Mouse (Mus musculus) hindbrain, postnatal 0 days (tissue): ENCODE measurements around the gene Fam107b. TPM values are rescaled to one million over a fixed set of nuclear protein-coding genes. Genes with fewer than 3 reads are reported as not detected.

Source experiments
- ATAC-seq: fragments of 200-750 bp; cut with Nextera tagmentation; 2 replicates; pipeline ENCODE4 v1.8.0; 2017; ENCODE audit warnings: mild to moderate bottlenecking, moderate TSS enrichment, moderate library complexity
- DNase-seq: peaks from one replicate; pipeline ENCODE4 v3.0.0-alpha.2; 2015; ENCODE audit warnings: low spot score
- H3K27ac ChIP-seq: fragments of 300-500 bp; sonication (generic); 2 replicates; pipeline ENCODE4 v1.5.1; 2014; ENCODE audit warnings: mild to moderate bottlenecking
- H3K27me3 ChIP-seq: fragments of 300-500 bp; sonication (generic); 2 replicates; pipeline ENCODE4 v1.6.1; 2014; ENCODE audit warnings: low read length, mixed read lengths; ENCODE audit not compliant: insufficient read depth
- H3K36me3 ChIP-seq: fragments of 300-500 bp; sonication (generic); 2 replicates; pipeline ENCODE4 v1.6.1; 2014; ENCODE audit warnings: low read length, mixed read lengths; ENCODE audit not compliant: insufficient read depth
- H3K4me1 ChIP-seq: fragments of 300-500 bp; sonication (generic); 2 replicates; pipeline ENCODE4 v1.6.1; 2014; ENCODE audit warnings: antibody characterized with exemption, low read length, mixed read lengths; ENCODE audit not compliant: insufficient read depth
- H3K4me2 ChIP-seq: fragments of 300-500 bp; sonication (generic); 2 replicates; pipeline ENCODE4 v1.6.1; 2014; ENCODE audit warnings: low read depth, mild to moderate bottlenecking, low read length, moderate library complexity, mixed read lengths
- H3K4me3 ChIP-seq: fragments of 300-500 bp; sonication (generic); 2 replicates; pipeline ENCODE4 v1.5.1; 2014; ENCODE audit warnings: low read length
- H3K9ac ChIP-seq: fragments of 300-500 bp; sonication (generic); replicated peaks from 2 replicates; pipeline ENCODE4 v1.6.1; 2014; ENCODE audit warnings: mild to moderate bottlenecking, low read length, moderate library complexity, mixed read lengths
- H3K9me3 ChIP-seq: fragments of 300-500 bp; sonication (generic); 2 replicates; pipeline ENCODE4 v1.6.1; 2016; ENCODE audit warnings: low read length, mixed read lengths
- CTCF ChIP-seq: IDR thresholded peaks from 2 replicates; pipeline ENCODE4 v1.5.1; 2016; ENCODE audit warnings: antibody characterized with exemption, control low read depth, low read depth
- WGBS: fragments of 180-500 bp; shearing (Covaris S2); extraction: QIAGEN DNeasy Blood & Tissue Kit; methylation state at CpG from one replicate; pipeline ENCODE4 v1.1.7; 2014; 5-methylcytosine and 5-hydroxymethylcytosine counted together
- polyA plus RNA-seq: library from polyadenylated mRNA; unstranded; fragments of >200 nt; fragmentation: Nextera tagmentation; extraction: Ambion mirVana; gene quantifications from 2 replicates; pipeline ENCODE4 v1.2.1, GENCODE M21; 2015
- total RNA-seq: library from RNA; depleted of rRNA; stranded (reverse); fragments of >200 nt; gene quantifications from 2 replicates; pipeline ENCODE4 v1.2.3, GENCODE M21; 2014

Gene Fam107b
- total and polyA plus RNA-seq, 2 experiments from 2014 or later = 23.6 to 41.3 TPM

DNA sequence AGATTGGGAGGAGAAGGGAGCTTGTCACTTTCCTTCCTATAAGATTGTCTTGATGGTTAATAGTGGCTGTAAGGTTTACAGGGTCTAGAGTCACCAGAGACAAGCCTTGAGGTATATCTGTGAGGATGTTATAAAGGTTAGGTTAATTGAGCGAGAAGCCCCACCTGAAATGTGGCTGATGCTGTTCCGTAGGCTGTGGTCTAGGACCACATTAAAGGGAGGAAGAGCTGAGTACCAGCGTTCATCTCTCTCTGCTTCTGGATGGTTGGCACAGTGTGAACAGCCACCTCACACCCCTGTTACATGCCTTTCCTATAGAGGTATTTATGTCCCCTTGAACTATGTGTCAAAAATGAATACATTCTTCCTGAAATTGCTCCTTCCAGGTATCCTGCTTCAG, 140.2 kb downstream of the Fam107b start:
- Histone ChIP-seq H3K36me3 (no peaks in the 10 kb centered on the region), H3K4me1 (peaks cover 10% of the 10 kb centered on the region; the same call in 1 of the 2 replicates), H3K9me3 (no peaks in the 10 kb centered on the region), H3K27me3 (no peaks in the 10 kb centered on the region), H3K4me3 (no peak overlapping the region), H3K9ac (no peak overlapping the region), H3K4me2 (no peak overlapping the region), H3K27ac (no peak overlapping the region)
- no peak for TF ChIP-seq CTCF
- DNase-seq (no peak), ATAC-seq (no peak)
- WGBS = 97% methylated on average over 3 of the region's 3 CpGs

DNA sequence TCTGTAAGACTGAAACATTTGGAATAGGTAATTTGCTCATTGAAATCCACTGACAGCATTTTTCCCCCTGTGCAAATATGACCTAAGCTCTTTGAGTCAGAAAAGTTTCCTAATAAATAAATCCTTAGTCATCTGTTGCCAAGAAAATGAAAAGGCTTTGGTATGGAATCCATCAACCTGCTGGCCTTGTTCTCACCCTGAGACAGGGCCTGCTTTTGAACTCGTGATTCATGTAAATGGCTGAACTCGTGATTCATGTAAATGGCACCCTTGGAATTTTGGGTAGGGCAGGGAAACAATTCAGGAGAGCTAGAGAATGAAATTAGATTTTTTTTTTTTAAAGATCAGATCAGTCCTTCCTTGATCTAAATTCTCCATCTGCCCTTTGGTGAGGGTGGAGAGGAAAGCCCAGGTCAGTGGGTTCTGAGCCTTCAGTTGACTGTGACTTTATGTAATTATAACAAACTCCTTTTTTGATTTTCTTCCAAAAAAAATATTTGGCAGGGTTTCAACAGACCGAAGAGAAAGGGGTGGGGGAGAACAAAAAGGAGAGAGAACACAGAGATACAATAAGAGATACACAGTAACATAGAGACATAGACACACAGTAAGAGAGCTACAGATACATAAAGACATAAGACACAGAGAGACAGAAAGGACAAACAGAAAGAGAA, 142.2 kb downstream of the Fam107b start:
- Histone ChIP-seq H3K9ac (no peak overlapping the region), H3K36me3 (no peaks in the 10 kb centered on the region), H3K9me3 (no peaks in the 10 kb centered on the region), H3K4me3 (peak overlapping the region; percentile 87; the same call in 1 of the 2 replicates), H3K27me3 (no peaks in the 10 kb centered on the region), H3K27ac (no peak overlapping the region), H3K4me2 (peak overlapping the region; percentile 86), H3K4me1 (peaks cover 17% of the 10 kb centered on the region)
- TF ChIP-seq CTCF = no peak
- 51% methylated on average over 3 of the region's 3 CpGs for WGBS
- DNase-seq (no peak), ATAC-seq (no peak)

DNA sequence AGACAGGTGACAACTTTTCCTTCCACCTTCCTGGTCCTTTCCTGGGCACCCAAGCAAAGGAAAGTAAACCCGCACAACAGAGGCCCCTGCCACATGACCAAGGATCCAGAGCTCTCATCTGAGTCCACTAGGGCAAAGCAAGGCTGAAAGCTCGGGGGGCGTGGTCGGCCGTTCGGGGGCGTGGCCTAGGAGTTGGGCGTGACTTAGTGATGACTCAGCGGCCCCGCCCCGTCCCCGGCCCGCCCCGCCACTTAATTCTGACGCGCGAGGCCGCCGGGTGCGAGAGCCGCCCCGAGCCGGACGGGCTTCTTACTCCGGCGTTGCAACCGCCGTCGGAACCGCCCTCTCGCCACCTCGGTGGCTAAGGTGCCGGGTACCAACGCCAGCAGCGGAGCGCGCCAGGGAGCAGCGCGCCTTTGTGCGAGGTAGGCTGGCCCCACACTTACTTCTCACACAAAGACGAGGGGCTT, 143.0 kb downstream of the Fam107b start:
- H3K4me3 ChIP-seq = peak overlapping the region; percentile 87
- H3K4me2 ChIP-seq = peak overlapping the region; percentile 86
- H3K27ac ChIP-seq = peak overlapping the region; percentile 79
- ATAC-seq (peak; percentile 95), DNase-seq (peak; percentile 94)
- no peaks in the 10 kb centered on the region for H3K9me3 ChIP-seq
- H3K9ac ChIP-seq = peak overlapping the region; percentile 91
- H3K4me1 ChIP-seq = peaks cover 17% of the 10 kb centered on the region
- TF ChIP-seq CTCF = peak; percentile 26; the same call in 1 of the 2 replicates
- WGBS = under 1% methylated on average over 41 of the region's 41 CpGs
- H3K36me3 ChIP-seq = no peaks in the 10 kb centered on the region
- no peaks in the 10 kb centered on the region for H3K27me3 ChIP-seq

DNA sequence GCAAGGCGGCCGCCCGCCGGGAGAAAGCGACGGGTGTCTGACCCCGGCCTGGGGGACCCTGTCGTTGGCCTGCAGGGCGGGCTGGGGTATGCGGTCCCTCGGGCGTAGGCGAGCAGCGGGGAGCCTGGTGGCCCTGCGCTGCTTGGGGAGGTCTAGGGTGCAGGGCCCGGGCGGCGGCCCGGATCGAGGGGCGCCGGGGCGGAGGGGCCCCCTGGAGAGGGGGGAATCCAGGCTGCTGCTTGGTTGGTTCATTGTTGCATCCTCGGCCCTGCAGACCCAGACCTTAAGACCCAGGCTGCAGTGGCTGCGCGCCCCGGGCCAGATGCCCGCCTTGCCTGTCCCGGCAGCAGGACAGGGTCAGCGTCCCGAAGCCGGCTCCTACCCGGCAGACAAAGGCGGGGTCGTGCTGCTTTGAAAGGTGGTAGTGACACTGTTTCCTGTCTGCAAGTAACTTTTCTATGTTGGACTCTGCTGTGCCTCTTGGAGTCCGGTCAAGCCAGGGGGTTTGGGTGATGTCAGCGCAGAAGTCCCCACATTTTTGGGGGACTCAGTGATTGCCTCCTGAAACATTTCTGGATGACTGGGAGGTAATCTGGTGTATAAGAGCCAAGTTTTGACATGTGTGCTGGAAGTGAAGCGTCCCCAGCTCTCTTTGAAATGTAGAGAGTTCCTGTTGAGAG, 143.5 kb downstream of the Fam107b start:
- H3K4me2 ChIP-seq = peak overlapping the region; percentile 86
- under 1% methylated on average over 36 of the region's 38 CpGs for WGBS
- ATAC-seq = no peak; the same call in none of the 2 replicates
- peak overlapping the region; percentile 79 for H3K27ac ChIP-seq
- peak overlapping the region; percentile 87 for H3K4me3 ChIP-seq
- peaks cover 17% of the 10 kb centered on the region for H3K4me1 ChIP-seq
- peak overlapping the region; percentile 91 for H3K9ac ChIP-seq
- no peak for TF ChIP-seq CTCF
- no peaks in the 10 kb centered on the region for H3K9me3 ChIP-seq
- H3K36me3 ChIP-seq = no peaks in the 10 kb centered on the region
- no peaks in the 10 kb centered on the region for H3K27me3 ChIP-seq
- DNase-seq = peak; percentile 20

DNA sequence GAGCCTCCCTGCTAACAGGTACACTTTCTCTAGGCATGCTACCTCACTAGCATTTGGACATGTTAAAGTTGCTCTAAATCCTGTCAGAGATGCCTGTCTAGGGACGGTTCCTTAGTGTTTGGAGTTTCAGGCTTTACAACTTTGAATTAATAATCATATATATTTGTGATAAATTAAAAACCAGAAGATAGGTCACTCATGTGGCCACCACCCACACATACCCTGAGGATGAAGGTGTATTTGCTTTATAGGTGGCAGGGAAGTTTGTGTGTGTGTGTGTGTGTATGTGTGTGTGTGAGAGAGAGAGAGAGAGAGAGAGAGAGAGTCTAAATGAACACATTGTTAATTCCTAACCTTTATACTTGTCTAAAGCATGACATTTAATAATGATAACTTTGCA, 144.2 kb downstream of the Fam107b start:
- H3K4me1 ChIP-seq = peaks cover 17% of the 10 kb centered on the region
- peak overlapping the region; percentile 86 for H3K4me2 ChIP-seq
- TF ChIP-seq CTCF = no peak
- H3K9ac ChIP-seq = peak overlapping the region; percentile 91
- ATAC-seq (no peak), DNase-seq (no peak)
- H3K27me3 ChIP-seq = no peaks in the 10 kb centered on the region
- H3K9me3 ChIP-seq = no peaks in the 10 kb centered on the region
- H3K4me3 ChIP-seq = peak overlapping the region; percentile 87
- no peak overlapping the region; the same call in 1 of the 2 replicates for H3K27ac ChIP-seq
- WGBS = 30% methylated on average over 1 of the region's 1 CpGs
- H3K36me3 ChIP-seq = no peaks in the 10 kb centered on the region

DNA sequence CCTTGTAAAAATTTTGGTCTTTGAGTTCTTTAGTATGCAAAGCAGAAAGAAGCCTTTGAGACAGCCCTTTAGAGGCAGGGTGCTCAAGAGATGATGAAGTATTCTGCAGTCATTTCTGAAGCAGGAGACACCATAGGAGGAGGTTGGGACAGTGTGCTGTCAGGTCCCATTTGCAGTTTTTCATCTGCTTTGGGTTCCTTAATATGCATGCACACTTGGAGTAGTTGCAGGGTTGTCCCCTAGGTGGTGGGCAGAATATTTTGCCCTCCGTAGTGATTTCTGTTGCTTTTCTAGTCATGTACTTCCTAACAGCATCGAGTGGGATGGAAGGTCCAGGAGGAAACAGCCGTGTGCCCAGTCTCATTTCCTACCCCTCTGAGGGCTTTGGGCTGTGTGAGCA, 145.1 kb downstream of the Fam107b start:
- peaks cover 17% of the 10 kb centered on the region for H3K4me1 ChIP-seq
- H3K4me3 ChIP-seq = no peak overlapping the region; the same call in 1 of the 2 replicates

DNA sequence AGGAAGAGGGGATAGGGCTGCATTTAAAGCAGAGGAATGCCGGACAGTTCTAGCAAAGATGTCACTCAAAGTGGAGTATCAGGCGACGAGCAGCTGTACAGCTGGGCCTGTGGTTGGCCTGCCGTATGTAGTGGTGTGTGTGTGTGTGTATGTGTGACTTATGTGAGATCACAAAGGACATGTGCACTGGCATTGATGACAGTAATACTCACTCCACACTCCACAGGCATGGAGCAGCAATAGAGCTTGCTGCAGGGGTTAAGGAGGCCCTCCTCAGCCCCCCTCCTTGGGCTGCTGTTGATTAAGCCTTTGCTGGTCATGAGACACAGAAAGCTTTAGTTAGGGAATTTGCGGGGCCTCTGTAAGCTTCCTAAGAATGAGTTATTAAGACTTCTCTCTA, 147.0 kb downstream of the Fam107b start:
- Histone ChIP-seq H3K4me3 (no peak overlapping the region), H3K27me3 (no peaks in the 10 kb centered on the region), H3K36me3 (no peaks in the 10 kb centered on the region), H3K27ac (no peak overlapping the region), H3K9me3 (no peaks in the 10 kb centered on the region), H3K9ac (no peak overlapping the region), H3K4me2 (no peak overlapping the region), H3K4me1 (peaks cover 17% of the 10 kb centered on the region)
- DNase-seq = no peak
- ATAC-seq = no peak
- WGBS = 71% methylated on average over 5 of the region's 5 CpGs
- no peak for TF ChIP-seq CTCF

More for the DNA sequence above, 145.1 kb downstream of the Fam107b start:
- WGBS = 30% methylated on average over 3 of the region's 3 CpGs
- Histone ChIP-seq H3K4me2 (peak overlapping the region; percentile 86), H3K36me3 (no peaks in the 10 kb centered on the region), H3K27me3 (no peaks in the 10 kb centered on the region), H3K27ac (no peak overlapping the region), H3K9me3 (no peaks in the 10 kb centered on the region), H3K9ac (no peak overlapping the region)
- ATAC-seq (no peak), DNase-seq (peak; percentile 22)
- peak; percentile 50 for TF ChIP-seq CTCF
